Mouse (Mus musculus) midbrain, postnatal 0 days (tissue): ENCODE data around the gene Gm21060. TPM values are rescaled to one million over a fixed set of nuclear protein-coding genes. Genes with fewer than 3 reads are reported as not detected.
"Not testable (repeated sequence)": the region's sequence is repeated elsewhere in the genome, so short reads cannot be mapped to it uniquely, and the experiment has no call there.

ENCODE experiments used
- ATAC-seq: fragments of 200-750 bp; cut with Nextera tagmentation; 2 replicates; pipeline ENCODE4 v1.8.0; 2017; ENCODE audit warnings: moderate number of reproducible peaks, mild to moderate bottlenecking, moderate TSS enrichment, moderate library complexity; ENCODE audit not compliant: low FRiP score
- DNase-seq: peaks from one replicate; pipeline ENCODE4 v3.0.0-alpha.2; 2015; ENCODE audit warnings: low spot score
- H3K27ac ChIP-seq: fragments of 300-500 bp; sonication (generic); 2 replicates; pipeline ENCODE4 v1.5.1; 2014; ENCODE audit warnings: low read depth, mild to moderate bottlenecking, low read length, mixed read lengths
- H3K27me3 ChIP-seq: fragments of 300-500 bp; sonication (generic); 2 replicates; pipeline ENCODE4 v1.6.1; 2014; ENCODE audit warnings: low read length, control low read depth, mixed read lengths; ENCODE audit not compliant: insufficient read depth
- H3K36me3 ChIP-seq: fragments of 300-500 bp; sonication (generic); 2 replicates; pipeline ENCODE4 v1.6.1; 2014; ENCODE audit warnings: low read length, control low read depth, mixed read lengths; ENCODE audit not compliant: insufficient read depth
- H3K4me1 ChIP-seq: fragments of 300-500 bp; sonication (generic); 2 replicates; pipeline ENCODE4 v1.6.1; 2014; ENCODE audit warnings: mild to moderate bottlenecking, control low read depth, antibody characterized with exemption, low read length, mixed read lengths; ENCODE audit not compliant: insufficient read depth
- H3K4me2 ChIP-seq: fragments of 300-500 bp; sonication (generic); 2 replicates; pipeline ENCODE4 v1.6.1; 2014; ENCODE audit warnings: low read depth, mild to moderate bottlenecking, low read length, mixed read lengths; ENCODE audit not compliant: poor library complexity, severe bottlenecking
- H3K4me3 ChIP-seq: fragments of 300-500 bp; sonication (generic); 2 replicates; pipeline ENCODE4 v1.5.1; 2014; ENCODE audit warnings: low read depth, mild to moderate bottlenecking, low read length, moderate library complexity
- H3K9ac ChIP-seq: fragments of 300-500 bp; sonication (generic); replicated peaks from 2 replicates; pipeline ENCODE4 v1.6.1; 2014; ENCODE audit warnings: mild to moderate bottlenecking, low read length, moderate library complexity, mixed read lengths; ENCODE audit not compliant: poor library complexity, severe bottlenecking
- H3K9me3 ChIP-seq: fragments of 300-500 bp; sonication (generic); 2 replicates; pipeline ENCODE4 v1.6.1; 2016; ENCODE audit warnings: low read length, control low read depth
- CTCF ChIP-seq: IDR thresholded peaks from 2 replicates; pipeline ENCODE4 v1.5.1; 2016; ENCODE audit warnings: antibody characterized with exemption, mild to moderate bottlenecking
- WGBS: fragments of 180-500 bp; shearing (Covaris S2); extraction: QIAGEN DNeasy Blood & Tissue Kit; methylation state at CpG from one replicate; pipeline ENCODE4 v1.1.7; 2014; 5-methylcytosine and 5-hydroxymethylcytosine counted together
- polyA plus RNA-seq: library from polyadenylated mRNA; unstranded; fragments of >200 nt; fragmentation: Nextera tagmentation; extraction: Ambion mirVana; gene quantifications from 2 replicates; pipeline ENCODE4 v1.2.1, GENCODE M21; 2015
- total RNA-seq: library from RNA; depleted of rRNA; stranded (reverse); fragments of >200 nt; gene quantifications from 2 replicates; pipeline ENCODE4 v1.2.3, GENCODE M21; 2014

Gm21060 gene
- total and polyA plus RNA-seq, 2 experiments from 2014 or later, result not detected

DNA sequence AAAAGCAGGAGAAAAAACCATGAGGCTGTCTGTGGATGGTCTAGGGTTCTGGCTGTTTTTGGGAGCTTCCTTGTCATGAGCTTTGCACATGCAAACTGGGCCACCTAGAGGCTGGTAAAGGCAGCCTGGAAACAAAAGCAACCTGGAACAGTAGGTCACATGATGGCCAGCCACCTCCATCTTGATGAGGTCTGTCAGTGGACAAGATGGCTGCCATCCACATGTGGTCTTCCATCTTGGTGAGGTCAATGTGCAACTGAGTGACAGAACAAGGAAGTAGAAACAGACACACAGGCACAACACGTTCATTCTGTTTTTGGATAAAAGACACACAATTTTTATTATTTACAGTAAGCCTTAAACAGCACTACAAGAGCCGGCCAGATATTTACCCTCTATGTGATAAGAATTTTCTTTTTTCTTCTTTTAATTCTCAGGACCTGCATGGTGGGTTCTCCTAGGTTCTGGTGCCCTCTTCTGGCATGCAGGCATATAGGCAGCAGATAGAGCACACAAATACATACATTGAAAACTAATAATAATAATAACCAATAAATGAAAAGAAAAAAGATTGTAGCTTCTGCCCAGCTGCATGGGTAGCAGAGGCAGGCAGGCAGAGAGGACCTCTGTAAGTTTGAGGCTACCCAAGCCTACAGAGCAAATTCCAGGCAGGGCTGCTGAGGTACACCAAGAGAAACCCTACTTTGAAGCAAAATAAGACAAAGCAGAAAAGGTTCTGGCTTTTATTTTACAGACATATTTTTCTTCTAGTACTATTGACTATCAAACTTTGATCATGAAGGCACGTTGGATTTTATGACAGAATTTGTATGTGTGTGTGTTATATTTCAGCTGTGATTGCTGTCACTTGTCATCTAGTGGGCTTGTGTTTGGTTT lies 31.3 kb downstream of the Gm21060 start:
- DNase-seq (peak; percentile 95), ATAC-seq (peak; percentile 71)
- no peaks in the 10 kb centered on the region for H3K36me3 ChIP-seq
- 29% methylated on average over 3 of the region's 3 CpGs for WGBS
- H3K9me3 ChIP-seq, result no peaks in the 10 kb centered on the region
- no peak overlapping the region for H3K4me2 ChIP-seq
- H3K4me3 ChIP-seq, result no peak overlapping the region
- H3K27me3 ChIP-seq, result no peaks in the 10 kb centered on the region
- peak; percentile 68 for TF ChIP-seq CTCF
- no peak overlapping the region for H3K27ac ChIP-seq
- no peaks in the 10 kb centered on the region for H3K4me1 ChIP-seq
- H3K9ac ChIP-seq, result no peak overlapping the region

DNA sequence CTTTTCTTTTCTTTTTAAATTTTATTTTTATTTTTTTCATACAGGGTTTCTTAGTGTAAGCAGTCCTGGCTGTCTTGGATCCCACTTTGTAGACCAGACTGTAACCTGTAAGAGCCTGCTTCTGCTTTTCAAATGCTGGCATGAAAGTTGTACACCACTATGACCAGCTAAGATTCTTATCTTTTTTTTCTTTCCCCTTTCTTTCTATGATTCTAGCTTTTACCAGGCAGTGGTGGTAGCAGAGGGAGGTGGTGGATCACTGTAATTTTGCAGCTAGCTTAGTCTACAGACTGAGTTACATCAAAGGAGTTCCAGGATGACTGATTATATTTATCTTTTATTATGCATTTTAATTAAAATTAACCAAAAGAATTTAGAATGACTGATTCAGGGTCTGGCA lies 31.9 kb downstream of the Gm21060 start:
- H3K27ac ChIP-seq, result no peak overlapping the region
- H3K9me3 ChIP-seq, result no peaks in the 10 kb centered on the region

GRCm38 (mm10) chr19:61264227-61264626 lies 32.6 kb downstream of the Gm21060 start:
- ATAC-seq (no peak), DNase-seq (peak; percentile 51)
- no peaks in the 10 kb centered on the region for H3K4me1 ChIP-seq
- H3K9ac ChIP-seq, result no peak overlapping the region
- TF ChIP-seq CTCF, result no peak
- no peaks in the 10 kb centered on the region for H3K9me3 ChIP-seq
- no peaks in the 10 kb centered on the region for H3K27me3 ChIP-seq
- no peak overlapping the region for H3K4me2 ChIP-seq
- no peak overlapping the region for H3K4me3 ChIP-seq
- H3K36me3 ChIP-seq, result no peaks in the 10 kb centered on the region
- no peak overlapping the region for H3K27ac ChIP-seq
- 100% methylated on average over 1 of the region's 1 CpGs for WGBS

More for the DNA sequence above, 31.9 kb downstream of the Gm21060 start:
- H3K4me2 ChIP-seq, result no peak overlapping the region
- no peak overlapping the region for H3K4me3 ChIP-seq
- TF ChIP-seq CTCF, result no peak
- no peaks in the 10 kb centered on the region for H3K36me3 ChIP-seq
- no peaks in the 10 kb centered on the region for H3K27me3 ChIP-seq
- ATAC-seq, result no peak
- no peak for DNase-seq
- no peaks in the 10 kb centered on the region for H3K4me1 ChIP-seq
- no peak overlapping the region for H3K9ac ChIP-seq

GRCm38 (mm10) chr19:61261241-61261640 lies 35.6 kb downstream of the Gm21060 start:
- ATAC-seq (no peak), DNase-seq (no peak)
- WGBS, result 57% methylated on average over 1 of the region's 1 CpGs
- Histone ChIP-seq H3K9ac (no peak overlapping the region), H3K9me3 (no peaks in the 10 kb centered on the region), H3K27me3 (no peaks in the 10 kb centered on the region), H3K36me3 (no peaks in the 10 kb centered on the region), H3K4me3 (no peak overlapping the region), H3K27ac (no peak overlapping the region), H3K4me2 (no peak overlapping the region), H3K4me1 (no peaks in the 10 kb centered on the region)
- TF ChIP-seq CTCF, result no peak

DNA sequence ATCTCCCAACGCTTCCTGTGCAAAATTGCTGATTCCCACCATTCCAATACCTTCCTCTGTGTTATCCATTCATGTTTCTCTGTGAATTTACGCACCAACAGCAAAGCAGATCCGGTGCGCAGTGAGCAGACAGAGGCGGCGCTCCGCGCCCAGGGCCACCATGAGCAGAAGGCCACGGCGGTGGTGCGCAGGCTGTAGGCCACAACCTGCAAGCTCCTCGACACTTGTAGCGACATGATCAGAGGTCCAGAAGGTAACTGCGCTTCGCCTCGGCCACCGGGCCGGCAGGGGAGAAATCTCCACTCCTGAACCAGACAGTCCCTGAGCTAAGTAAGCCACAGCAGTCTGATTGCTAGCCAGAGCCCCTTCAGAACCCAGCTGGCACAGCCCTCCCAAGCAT lies 39.1 kb downstream of the Gm21060 start:
- no peak overlapping the region for H3K9ac ChIP-seq
- no peaks in the 10 kb centered on the region for H3K9me3 ChIP-seq
- TF ChIP-seq CTCF, result no peak
- no peak overlapping the region for H3K4me2 ChIP-seq
- H3K36me3 ChIP-seq, result no peaks in the 10 kb centered on the region
- ATAC-seq, result no peak
- no peak overlapping the region for H3K4me3 ChIP-seq
- whole genome bisulfite sequencing, result 94% methylated on average over 18 of the region's 18 CpGs
- H3K27ac ChIP-seq, result no peak overlapping the region
- no peaks in the 10 kb centered on the region for H3K27me3 ChIP-seq
- no peak for DNase-seq
- H3K4me1 ChIP-seq, result no peaks in the 10 kb centered on the region

- H3K4me2 ChIP-seq, result no peak overlapping the region
- no peaks in the 10 kb centered on the region for H3K27me3 ChIP-seq
- no peaks in the 10 kb centered on the region for H3K4me1 ChIP-seq
- ATAC-seq, result no peak
- 93% methylated on average over 7 of the region's 7 CpGs for WGBS
- H3K36me3 ChIP-seq, result no peaks in the 10 kb centered on the region
- no peak for TF ChIP-seq CTCF
- H3K4me3 ChIP-seq, result no peak overlapping the region
- no peak for DNase-seq
- no peak overlapping the region for H3K27ac ChIP-seq
- H3K9me3 ChIP-seq, result no peaks in the 10 kb centered on the region
- no peak overlapping the region for H3K9ac ChIP-seq
Observed at GRCm38 (mm10) chr19:61256166-61256887, 40.5 kb downstream of the Gm21060 start.

GRCm38 (mm10) chr19:61247334-61247733 lies 49.5 kb downstream of the Gm21060 start:
- not testable (repeated sequence) for H3K4me1 ChIP-seq, H3K27ac ChIP-seq, H3K27me3 ChIP-seq, H3K36me3 ChIP-seq, ATAC-seq, H3K4me3 ChIP-seq, H3K9ac ChIP-seq, H3K4me2 ChIP-seq, H3K9me3 ChIP-seq, DNase-seq
- WGBS, result 85% methylated on average over 4 of the region's 4 CpGs
